Mouse (Mus musculus): Measurements from ENCODE around the gene Lin7c.

GRCm38 (mm10) chr2:109909122-109909521 is 18.5 kb downstream of the Lin7c start:
- TF ChIP-seq CTCF (IDR thresholded peaks at IDR 0.05; ENCODE audit: extremely low read depth, insufficient read length, insufficient replicate concordance, low read depth, low read length), result no peak
- no peak for TF ChIP-seq POLR2A (IDR thresholded peaks at IDR 0.05; ENCODE audit: low read depth, low read length)

All from small intestine, adult 2 months (tissue).